Mouse (Mus musculus) E14TG2a.4 (cell line): Measurements from ENCODE around the gene Tnfrsf1a.

Source experiments
- CTCF ChIP-seq: conservative IDR thresholded peaks from 2 replicates; pipeline ENCODE4 v1.5.1; 2014; ENCODE audit warnings: low read length
- NANOG ChIP-seq: IDR thresholded peaks from 2 replicates; pipeline ENCODE4 v1.6.1; 2014; ENCODE audit warnings: borderline replicate concordance, low read length, mixed read lengths

GRCm38 (mm10) chr6:125363451-125364242 lies 14.5 kb downstream of the Tnfrsf1a start:
- TF ChIP-seq CTCF, result no peak
- TF ChIP-seq NANOG, result peak; percentile 44; the same call in 1 of the 2 replicates
